Mouse (Mus musculus): ENCODE results near the gene Rgsl1.
"Not testable (repeated sequence)": the region's sequence is repeated elsewhere in the genome, so short reads cannot be mapped to it uniquely, and the experiment has no call there.

Rgsl1 gene

GRCm38 (mm10) chr1:153844042-153844441 is at the start of gene Rgsl1:
Gene Rgsl1 (minus strand): TSS chr1:153844142.
- no peak for DNase-seq (ENCODE audit: low read depth, low spot score)

GRCm38 (mm10) chr1:153891442-153891841 is 47.5 kb upstream of the Rgsl1 start, which contains the start of gene Teddm1a:
Gene Teddm1a (plus strand): TSS chr1:153891742.
- DNase-seq (ENCODE audit: low read depth, low spot score): no peak

GRCm38 (mm10) chr1:153890121-153890520 is 46.2 kb upstream of the Rgsl1 start:
- DNase-seq (ENCODE audit: low read depth, low spot score): no peak

GRCm38 (mm10) chr1:153886024-153886633 is 42.2 kb upstream of the Rgsl1 start:
- no peak for DNase-seq (ENCODE audit: low read depth, low spot score)

- not testable (repeated sequence) for DNase-seq (ENCODE audit: low read depth, low spot score)
Measured at GRCm38 (mm10) chr1:153880391-153880790, 36.4 kb upstream of the Rgsl1 start.

GRCm38 (mm10) chr1:153874045-153874444 is 30.1 kb upstream of the Rgsl1 start, which contains the start of gene Teddm1b:
Gene Teddm1b (plus strand): TSS chr1:153874345.
- no peak for DNase-seq (ENCODE audit: low read depth, low spot score)

GRCm38 (mm10) chr1:153855946-153856345 is 12.0 kb upstream of the Rgsl1 start:
- no peak for DNase-seq (ENCODE audit: low read depth, low spot score)

- DNase-seq (ENCODE audit: low read depth, low spot score): not testable (repeated sequence)
Measured at GRCm38 (mm10) chr1:153852696-153853095, 8.8 kb upstream of the Rgsl1 start.

GRCm38 (mm10) chr1:153846867-153847266 is 2.9 kb upstream of the Rgsl1 start:
- peak; percentile 14 for DNase-seq (ENCODE audit: low read depth, low spot score)

- DNase-seq (ENCODE audit: low read depth, low spot score): no peak
Measured at GRCm38 (mm10) chr1:153846420-153846819, 2.5 kb upstream of the Rgsl1 start.

GRCm38 (mm10) chr1:153842121-153842740 is 1.7 kb downstream of the Rgsl1 start:
- DNase-seq (ENCODE audit: low read depth, low spot score): no peak

- DNase-seq (ENCODE audit: low read depth, low spot score): no peak
Measured at GRCm38 (mm10) chr1:153836036-153836435, 7.9 kb downstream of the Rgsl1 start.

- no peak for DNase-seq (ENCODE audit: low read depth, low spot score)
Measured at GRCm38 (mm10) chr1:153830746-153831145, 13.2 kb downstream of the Rgsl1 start.

- no peak for DNase-seq (ENCODE audit: low read depth, low spot score)
Measured at GRCm38 (mm10) chr1:153820216-153820615, 23.7 kb downstream of the Rgsl1 start.

- no peak for DNase-seq (ENCODE audit: low read depth, low spot score)
Measured at GRCm38 (mm10) chr1:153814278-153814677, 29.7 kb downstream of the Rgsl1 start.

- peak; percentile 42 for DNase-seq (ENCODE audit: low read depth, low spot score)
Measured at GRCm38 (mm10) chr1:153807390-153807993, 36.5 kb downstream of the Rgsl1 start.

GRCm38 (mm10) chr1:153803530-153803929 is 40.4 kb downstream of the Rgsl1 start:
- DNase-seq (ENCODE audit: low read depth, low spot score): no peak

GRCm38 (mm10) chr1:153802691-153803090 is 41.3 kb downstream of the Rgsl1 start:
- no peak for DNase-seq (ENCODE audit: low read depth, low spot score)

- no peak for DNase-seq (ENCODE audit: low read depth, low spot score)
Measured at GRCm38 (mm10) chr1:153794241-153794640, 49.7 kb downstream of the Rgsl1 start.

- DNase-seq (ENCODE audit: low read depth, low spot score): no peak
Measured at GRCm38 (mm10) chr1:153790708-153791107, 53.2 kb downstream of the Rgsl1 start.

- no peak for DNase-seq (ENCODE audit: low read depth, low spot score)
Measured at GRCm38 (mm10) chr1:153785608-153786007, 58.3 kb downstream of the Rgsl1 start.

- DNase-seq (ENCODE audit: low read depth, low spot score): no peak
Measured at GRCm38 (mm10) chr1:153783339-153783738, 60.6 kb downstream of the Rgsl1 start.

GRCm38 (mm10) chr1:153778205-153778604 is 65.7 kb downstream of the Rgsl1 start:
- no peak for DNase-seq (ENCODE audit: low read depth, low spot score)
